Mouse (Mus musculus): ENCODE results near the gene Gm7980. TPM values are rescaled to one million over a fixed set of nuclear protein-coding genes. Genes with fewer than 3 reads are reported as not detected.

The Gm7980 gene
- polyA plus RNA-seq (2014; fragmentation: Illumina TruSeq; extraction: RNeasy Lipid Tissue Mini Kit (QIAGEN cat#74804); ENCODE audit: low read depth, low replicate concordance) = not detected

DNA sequence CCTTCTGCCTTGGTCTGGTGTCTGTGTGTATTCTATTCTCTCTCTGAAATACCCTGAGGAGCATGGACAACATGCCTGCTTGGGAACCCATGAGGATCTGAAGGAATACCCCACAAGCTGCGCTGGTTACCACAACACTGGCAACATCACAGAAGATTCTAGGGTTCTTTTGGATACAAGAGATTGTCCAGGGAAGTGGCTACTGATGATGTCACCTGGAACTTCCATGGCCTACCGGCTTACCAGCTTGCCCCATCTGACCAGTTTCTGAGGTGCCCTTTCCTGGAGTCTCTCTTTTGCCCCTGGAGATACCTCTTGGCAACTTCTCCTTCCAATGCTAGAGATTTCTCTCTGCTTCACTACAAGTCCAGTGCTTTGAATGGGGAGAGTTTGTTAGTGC, at the start of gene Gm7980:
Gene Gm7980, minus strand, starts transcription at position 101 of the 400 bp plus-strand sequence.

DNA sequence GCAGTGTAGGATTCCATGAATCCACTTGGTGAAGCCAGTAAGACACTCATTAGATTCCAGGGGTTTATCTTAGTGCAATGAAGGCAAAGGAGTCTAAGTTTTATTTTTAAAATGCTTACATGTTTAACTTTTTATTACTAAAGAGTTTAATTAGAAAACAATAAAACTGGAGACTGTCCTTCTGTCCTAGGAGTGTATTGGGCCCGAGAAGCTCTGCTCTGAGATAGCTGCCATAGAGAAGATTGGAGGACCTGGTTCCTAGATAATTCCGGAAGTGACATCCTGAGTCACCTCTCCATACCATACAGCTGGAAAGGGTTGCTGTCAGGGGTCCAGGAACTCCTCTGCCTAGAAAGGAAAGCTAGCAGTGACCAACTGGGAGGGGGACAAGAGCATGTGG, 36.6 kb upstream of the Gm7980 start, which contains the start of gene 1700024B05Rik:
Gene 1700024B05Rik, plus strand, starts transcription at position 301 of the 400 bp plus-strand sequence.

DNA sequence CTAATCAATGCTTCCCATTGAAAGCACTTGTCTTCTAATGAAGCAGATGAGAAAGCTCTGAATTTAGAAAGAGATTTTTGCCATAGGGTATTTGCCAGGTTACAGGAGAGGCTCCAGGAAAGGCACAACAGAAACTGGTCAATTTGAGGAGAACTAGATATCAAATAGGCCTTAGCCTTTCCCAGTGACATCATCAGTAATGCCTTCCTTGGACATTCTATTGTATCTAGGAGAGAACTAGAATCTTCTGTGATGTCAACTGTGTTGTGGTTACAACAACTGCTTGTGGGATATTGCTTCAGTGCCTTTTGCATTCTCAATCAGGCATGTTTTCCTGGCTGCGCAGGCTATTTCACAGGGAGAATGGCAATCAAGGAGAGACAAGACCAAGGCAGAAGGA, 17.6 kb upstream of the Gm7980 start, which contains the start of gene 1700049E17Rik1:
Gene 1700049E17Rik1, plus strand, starts transcription at position 301 of the 400 bp plus-strand sequence.

Other genes starting within 250 kb of the Gm7980 start
- not detected for gene Gm8068, start 205.4 kb downstream of the Gm7980 start, polyA plus RNA-seq (2014; fragmentation: Illumina TruSeq; extraction: RNeasy Lipid Tissue Mini Kit (QIAGEN cat#74804); ENCODE audit: low read depth, low replicate concordance)
- not detected for gene Gm7929, start 156.7 kb downstream of the Gm7980 start, polyA plus RNA-seq (2014; fragmentation: Illumina TruSeq; extraction: RNeasy Lipid Tissue Mini Kit (QIAGEN cat#74804); ENCODE audit: low read depth, low replicate concordance)
- not detected for gene Gm47189, start 134.8 kb downstream of the Gm7980 start, polyA plus RNA-seq (2014; fragmentation: Illumina TruSeq; extraction: RNeasy Lipid Tissue Mini Kit (QIAGEN cat#74804); ENCODE audit: low read depth, low replicate concordance)
- not detected for gene 1700049E17Rik1, start 17.7 kb upstream of the Gm7980 start, polyA plus RNA-seq (2014; fragmentation: Illumina TruSeq; extraction: RNeasy Lipid Tissue Mini Kit (QIAGEN cat#74804); ENCODE audit: low read depth, low replicate concordance)
- not detected for gene 1700024B05Rik, start 36.7 kb upstream of the Gm7980 start, polyA plus RNA-seq (2014; fragmentation: Illumina TruSeq; extraction: RNeasy Lipid Tissue Mini Kit (QIAGEN cat#74804); ENCODE audit: low read depth, low replicate concordance)
- gene Gm6401, start 60.6 kb upstream of the Gm7980 start, polyA plus RNA-seq (2014; fragmentation: Illumina TruSeq; extraction: RNeasy Lipid Tissue Mini Kit (QIAGEN cat#74804); ENCODE audit: low read depth, low replicate concordance) = not detected
- not detected for gene Gm3543, start 76.0 kb upstream of the Gm7980 start, polyA plus RNA-seq (2014; fragmentation: Illumina TruSeq; extraction: RNeasy Lipid Tissue Mini Kit (QIAGEN cat#74804); ENCODE audit: low read depth, low replicate concordance)
- gene Gm7951, start 210.1 kb upstream of the Gm7980 start, polyA plus RNA-seq (2014; fragmentation: Illumina TruSeq; extraction: RNeasy Lipid Tissue Mini Kit (QIAGEN cat#74804); ENCODE audit: low read depth, low replicate concordance) = not detected

Measured in liver, adult 10 weeks (tissue).